Mouse (Mus musculus) mesoderm, embryonic 11.5 days (tissue): ENCODE measurements around the gene Fgd6.

Source experiments
- DNase-seq: peaks from one replicate; pipeline ENCODE4 v3.0.0-alpha.2; 2012; ENCODE audit warnings: low read depth, low spot score

The Fgd6 gene

DNA sequence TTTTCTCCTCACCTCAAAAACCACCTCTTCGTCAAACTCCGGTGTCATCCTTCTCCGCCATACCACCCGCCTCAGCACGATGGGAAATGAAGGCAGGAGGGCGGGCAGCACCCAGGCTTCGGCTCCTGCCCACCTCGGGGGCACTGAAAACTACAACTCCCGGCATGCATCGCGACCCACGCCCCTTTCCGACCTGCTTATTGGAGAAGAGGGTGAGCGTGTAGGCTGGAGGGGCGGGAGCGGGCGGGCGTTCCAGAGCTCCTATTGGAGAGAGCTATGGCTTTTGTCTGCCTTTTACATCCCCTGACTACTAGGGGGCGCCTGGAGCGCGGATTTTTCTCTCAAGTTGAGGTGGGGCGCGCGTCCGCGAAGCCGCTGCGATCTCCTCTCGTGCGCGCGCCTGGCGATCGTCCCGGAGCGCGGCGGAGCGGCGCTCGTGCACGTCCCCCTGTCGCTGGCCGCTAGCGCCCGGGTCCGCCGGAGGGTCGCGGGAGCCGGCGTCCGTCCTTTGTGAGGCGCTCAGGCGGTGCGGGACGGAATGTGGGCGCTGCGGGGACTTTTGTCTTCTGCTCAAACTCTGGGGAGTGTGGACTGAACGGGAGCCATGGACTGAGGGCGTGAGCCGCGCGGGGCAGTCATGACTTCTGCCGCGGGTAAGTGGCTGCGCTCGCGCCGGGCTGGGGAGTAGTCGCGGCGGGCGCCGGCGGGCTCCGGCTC is at the start of gene Fgd6, which contains the start of gene Vezt:
Fgd6 (plus strand) TSS at position 344 of the 717 bp plus-strand sequence.
Vezt (minus strand) TSS at position 160 of the 717 bp plus-strand sequence.
- DNase-seq, result peak; percentile 100

DNA sequence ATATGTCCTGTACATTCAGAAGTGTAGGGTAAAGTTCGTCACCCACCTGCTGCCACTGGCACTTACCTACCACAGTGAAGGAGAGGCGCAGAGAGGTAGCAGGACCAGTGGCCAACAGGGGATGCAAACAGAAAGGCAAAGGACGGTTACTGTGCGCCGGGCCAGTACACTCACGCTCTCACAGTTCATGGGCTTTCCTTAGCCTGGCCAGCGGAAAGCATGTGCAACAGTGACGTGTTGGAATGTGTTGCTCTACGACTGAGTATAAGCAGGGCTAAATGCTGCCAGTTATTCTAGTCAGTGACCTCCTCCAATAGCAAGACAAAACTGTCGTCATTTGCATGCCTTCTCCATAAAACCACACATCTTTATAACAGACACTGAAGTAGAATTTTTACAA is 41.7 kb upstream of the Fgd6 start:
- no peak for DNase-seq

DNA sequence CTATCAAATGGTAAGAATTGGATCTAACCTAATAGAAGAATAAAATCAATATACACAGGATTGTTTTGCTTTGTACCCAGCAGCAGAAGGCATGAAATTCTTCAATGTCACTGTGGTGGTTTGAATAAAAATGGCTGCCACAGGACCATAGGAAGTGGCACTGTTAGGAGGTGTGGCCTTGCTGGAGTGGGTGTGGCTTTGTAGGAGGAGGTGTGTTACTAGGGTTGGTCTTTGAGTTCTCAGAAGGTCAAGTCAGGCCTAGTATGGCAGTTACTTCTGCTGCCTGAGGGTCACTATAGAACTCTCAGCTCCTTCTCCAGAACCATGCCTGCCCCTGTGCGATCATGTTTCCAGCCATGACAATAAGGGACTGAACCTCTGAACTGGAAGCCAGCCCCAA is 40.7 kb upstream of the Fgd6 start:
- no peak for DNase-seq

DNA sequence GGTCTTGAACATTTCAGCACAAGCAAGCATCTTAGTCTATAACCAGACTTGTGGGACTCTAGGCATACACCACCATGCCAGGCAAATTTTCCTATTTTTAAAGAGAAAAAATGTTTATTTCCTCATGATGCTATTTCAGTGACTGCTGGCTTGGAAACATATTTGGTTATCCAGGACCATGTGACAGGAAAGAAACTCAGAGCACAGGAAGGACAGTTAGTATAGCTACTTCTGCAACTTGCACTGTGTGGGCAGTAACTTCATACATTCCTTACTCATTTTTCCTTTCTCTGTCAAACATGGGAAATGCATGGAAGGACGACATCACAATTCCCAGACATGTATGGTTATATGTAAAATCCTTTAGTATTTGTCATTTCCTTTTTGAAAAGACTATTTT is 36.4 kb upstream of the Fgd6 start:
- no peak for DNase-seq

DNA sequence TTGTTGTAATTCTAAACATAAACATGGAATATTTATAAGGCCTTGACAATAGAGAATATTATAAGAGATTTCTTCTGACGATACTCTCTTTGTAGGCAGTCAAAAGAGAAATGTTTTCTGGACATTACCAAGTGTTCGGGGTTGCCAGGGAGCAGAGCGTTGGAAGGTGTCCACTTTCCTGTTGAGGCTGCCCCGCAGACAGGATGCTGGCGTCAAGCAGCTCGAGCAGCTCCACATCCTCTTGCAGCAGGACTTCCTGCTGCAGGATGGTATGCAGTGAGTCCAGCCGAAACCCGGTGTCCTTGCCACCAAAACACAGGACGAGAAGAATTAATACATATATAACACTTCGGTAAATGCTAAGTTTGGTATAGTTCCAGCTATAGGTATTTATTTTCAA is 35.6 kb upstream of the Fgd6 start:
- DNase-seq, result no peak

DNA sequence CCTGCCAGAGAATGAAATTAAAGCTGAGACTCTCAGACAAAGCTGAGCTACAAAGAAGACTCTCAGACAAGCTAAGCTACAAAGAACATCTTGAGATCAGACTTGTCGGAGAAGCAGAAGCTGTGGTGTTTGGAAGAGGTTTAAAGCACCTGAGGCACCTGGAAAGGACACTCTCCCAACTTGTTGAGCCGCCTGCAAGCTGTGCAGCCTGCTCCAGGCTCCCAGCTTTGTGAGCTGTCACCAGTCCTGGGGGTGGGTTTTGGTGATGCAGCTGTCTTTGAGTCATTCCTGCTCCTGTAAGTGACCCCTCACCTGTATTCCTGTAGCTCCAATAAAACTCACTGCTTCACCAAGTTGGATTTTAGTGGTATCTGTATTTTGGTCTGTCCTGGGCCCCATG is 27.4 kb upstream of the Fgd6 start:
- no peak for DNase-seq

DNA sequence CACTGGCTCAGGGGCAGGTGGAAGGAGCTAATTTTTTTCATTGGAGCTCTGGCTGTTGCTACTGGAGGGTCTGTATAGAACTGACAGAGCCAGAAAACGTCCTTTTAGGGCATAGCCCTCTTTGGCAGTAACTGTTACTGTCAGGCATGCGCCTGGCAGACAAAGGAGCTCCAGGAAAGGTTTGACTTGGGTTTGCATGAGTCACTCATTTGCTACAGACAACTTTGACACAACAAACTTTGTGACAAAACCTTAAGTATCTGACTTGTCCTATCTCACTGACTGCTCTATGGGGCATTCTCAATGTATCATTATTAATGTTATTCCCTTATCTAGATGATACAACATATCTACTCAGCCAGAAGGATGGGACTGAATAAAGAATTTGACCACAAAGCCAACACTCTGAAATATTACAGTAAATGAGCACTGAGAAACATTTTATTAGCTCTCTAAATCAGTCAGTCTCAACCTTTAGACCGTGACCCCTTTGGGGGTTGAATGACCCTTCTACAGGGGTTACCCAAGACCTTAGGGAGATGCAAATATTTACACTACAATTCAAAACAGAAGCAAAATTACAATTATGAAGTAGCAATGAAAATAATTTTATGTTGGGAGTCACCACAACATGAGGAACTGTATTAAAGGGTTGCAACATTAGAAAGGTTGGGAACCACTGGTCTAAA is 25.7 kb upstream of the Fgd6 start:
- DNase-seq, result no peak

DNA sequence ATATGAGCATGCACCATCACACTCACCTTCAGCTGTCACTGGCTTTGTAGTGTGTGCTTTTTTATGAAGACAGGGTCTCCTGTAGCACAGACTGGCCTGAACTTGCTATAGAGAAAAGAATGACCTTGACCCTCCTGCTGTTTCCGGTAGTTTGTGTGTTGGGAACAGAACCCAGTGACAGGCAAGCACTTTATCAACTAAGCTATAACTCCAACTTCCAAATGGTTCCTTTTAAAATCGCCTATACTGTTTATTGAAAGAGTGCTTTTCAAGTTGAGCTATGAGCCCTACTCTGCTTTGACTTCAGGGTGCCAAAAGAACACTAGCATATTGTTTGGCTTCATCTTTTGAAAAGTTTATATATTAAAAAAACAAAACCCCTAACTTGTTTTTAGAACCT is 24.8 kb upstream of the Fgd6 start:
- peak; percentile 8 for DNase-seq

DNA sequence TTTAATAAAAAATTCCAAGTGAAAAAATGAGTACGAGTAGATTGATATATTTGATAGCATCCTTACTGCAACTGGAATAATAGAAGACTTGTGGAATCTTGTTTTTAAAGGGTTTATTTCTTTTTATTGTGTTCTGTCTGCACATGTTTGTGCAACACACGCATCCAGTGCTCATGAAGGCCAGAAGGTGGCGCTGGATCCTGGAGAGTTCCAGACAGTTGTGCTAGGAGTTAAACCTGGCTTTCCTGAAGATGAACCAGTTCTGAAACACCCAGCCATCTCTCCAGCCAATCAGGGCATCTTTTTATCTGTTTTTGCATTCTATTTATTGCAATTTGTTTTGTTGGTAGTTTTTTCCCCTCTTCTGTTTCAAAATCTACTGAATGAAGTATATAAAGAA is 22.6 kb upstream of the Fgd6 start:
- DNase-seq, result peak; percentile 69

DNA sequence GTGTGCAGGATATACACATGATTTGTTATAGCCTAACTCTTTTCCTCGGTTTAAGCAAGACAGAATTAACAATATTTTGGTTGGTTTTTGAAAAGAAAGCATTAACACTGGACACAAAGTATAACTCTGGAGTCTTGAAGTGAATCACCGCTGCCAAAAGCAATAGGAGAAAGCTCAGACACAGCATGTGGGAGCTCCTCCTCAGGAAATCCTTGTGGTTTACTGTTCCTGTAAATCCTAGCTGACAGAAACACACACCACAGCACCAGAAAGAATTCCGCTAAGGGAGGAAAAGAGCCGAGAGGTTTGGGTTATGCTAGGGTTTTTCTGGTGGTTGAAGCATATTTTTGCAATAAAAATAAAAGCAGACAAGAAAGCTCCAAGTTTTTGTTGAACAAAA is 21.6 kb upstream of the Fgd6 start:
- DNase-seq, result no peak

DNA sequence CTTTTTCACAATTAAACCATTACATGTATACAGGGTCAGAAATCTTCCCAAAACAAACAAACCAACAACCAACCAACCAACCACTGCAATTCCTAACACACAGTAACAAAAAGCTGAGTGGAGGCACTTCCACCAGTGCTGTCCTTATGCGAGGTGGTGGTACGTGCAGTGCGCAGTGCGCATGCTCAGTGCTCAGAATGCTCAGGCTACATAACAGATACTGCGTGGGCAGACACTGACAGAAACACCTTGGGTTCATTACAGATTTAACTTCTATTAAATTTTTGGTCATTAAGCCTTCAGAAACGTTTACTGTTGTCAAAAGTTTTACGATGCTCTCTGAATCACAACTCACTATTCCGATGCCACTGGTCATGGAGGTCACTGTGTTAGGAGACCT is 18.3 kb upstream of the Fgd6 start:
- no peak for DNase-seq

DNA sequence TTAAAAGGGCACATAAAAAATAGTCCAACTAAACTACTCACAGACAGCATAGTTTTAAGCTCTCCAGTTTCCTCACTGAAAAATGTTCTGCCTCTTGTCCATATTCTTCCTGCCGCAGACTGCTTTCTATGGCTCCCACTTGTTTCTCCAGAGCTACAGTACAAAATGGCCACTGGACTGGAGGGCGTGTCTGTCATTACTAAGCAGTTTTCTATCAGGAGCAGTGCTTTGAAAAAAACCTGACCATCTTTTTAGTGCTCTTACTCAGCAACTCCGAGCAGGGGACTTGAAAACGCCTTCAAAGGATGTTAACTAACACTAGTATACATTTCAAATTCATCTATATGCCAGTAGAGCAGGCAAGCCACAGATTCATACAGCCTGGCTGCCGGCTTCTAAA is 15.2 kb upstream of the Fgd6 start:
- no peak for DNase-seq

DNA sequence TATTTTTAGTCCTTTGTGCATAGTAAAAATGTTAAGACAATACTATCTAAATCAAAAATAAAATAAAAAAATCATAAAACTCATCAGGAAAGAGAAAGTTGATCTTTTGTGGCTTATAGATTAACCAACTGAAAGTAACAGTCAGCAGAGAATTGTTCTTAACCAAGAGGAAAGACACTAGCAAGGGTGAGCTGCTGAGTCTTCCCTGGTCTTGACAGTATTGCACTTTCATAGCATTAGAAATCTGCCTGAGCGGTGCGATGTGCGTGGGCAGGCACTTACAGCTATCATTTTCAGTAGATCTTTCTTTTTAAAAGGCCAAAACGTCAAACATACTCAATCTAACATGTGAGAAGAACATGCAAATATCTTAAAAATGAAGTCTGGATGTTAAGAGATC is 14.7 kb upstream of the Fgd6 start:
- DNase-seq, result no peak

DNA sequence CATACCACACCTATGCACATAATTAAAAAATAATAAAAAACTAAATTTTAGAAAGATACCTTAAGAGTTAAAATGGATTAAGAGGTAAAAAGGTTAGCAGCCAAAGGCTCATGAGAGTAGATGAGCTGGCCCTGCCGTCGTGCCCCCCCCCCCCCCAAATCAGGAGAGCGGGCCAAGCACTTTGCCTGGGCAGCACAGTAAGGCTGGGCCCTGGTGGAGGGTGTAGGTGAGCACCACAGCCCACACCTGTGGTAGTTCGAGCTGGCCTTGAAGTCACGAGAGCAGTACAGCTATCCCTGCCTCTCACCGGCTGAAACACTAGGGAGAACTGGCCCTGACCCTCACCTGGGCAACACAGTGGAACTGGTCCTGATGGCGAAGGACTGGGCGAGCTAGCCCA is 10.7 kb upstream of the Fgd6 start:
- no peak for DNase-seq

DNA sequence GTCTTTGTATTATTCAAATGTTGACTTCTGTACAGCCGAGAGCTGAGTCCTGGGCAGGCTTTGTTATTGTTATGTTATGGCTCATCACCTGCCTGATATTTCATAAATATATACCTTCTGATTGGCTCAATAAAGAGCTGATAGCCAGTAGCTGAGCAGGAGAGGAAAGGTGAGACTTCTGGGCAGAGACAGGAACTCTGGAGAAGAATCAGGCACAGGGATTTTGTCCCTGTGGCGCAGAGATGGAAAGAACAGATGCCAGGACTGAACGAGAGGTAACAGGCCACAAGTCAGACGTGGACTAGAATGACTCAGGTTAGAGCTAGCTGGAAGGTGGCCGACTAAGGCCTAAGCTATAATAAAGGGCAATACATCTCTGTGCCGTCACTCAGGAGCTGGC is 7.3 kb upstream of the Fgd6 start:
- DNase-seq, result no peak

DNA sequence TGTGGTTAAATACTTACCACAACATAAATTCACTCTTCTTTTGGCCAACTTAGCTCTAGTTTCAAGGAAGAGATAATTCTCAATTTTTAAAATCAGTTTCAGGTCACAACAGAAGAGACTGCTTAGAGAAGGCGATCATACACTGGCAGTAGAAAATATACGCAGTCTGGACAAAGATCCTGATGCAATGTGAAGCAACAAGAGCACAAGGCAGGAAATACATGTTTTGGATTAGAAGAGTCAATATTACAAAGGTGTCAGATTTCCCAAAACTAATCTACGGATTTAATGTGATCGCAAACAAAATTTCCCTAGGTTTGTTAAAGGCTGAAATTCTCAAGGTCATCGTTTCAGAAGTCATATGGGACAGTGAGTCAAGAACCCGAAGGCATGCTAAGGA is 4.6 kb upstream of the Fgd6 start:
- DNase-seq, result no peak

DNA sequence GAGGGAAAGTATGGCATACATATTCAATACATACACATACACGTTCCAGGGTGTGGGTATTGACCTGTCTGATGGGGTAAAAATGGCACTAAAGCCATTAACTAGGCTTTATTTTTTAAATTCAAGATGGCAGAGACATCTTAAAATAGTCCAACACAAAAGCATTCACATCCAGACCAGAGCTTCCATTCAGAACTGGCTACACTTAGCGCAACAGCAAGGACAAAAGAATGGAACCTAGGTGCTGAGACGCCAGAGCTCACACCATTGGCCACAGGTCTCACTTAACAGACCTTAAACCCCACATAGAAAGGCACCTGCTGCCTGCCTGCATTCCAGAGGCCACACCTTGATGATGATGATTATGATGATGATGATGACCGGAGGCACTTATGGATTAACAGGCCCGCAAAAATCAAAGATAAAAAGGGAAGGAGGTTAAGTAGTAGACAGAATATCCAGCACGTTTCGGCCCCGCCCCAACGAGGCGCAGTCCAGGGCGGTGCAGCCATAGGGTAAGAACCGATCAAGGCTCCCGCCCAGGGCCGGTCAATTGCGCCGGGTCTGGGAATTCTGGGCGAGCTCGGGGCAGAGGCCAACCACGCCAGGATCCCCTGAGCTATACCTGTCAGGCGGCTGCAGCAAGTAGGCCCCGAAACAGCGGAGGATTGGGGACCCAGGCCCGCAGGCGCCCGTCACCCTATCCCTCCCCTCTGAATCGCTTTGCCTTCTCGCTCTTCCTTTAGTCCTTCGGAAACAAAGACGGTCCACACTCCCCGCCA is 734 bp upstream of the Fgd6 start:
- peak; percentile 30 for DNase-seq

DNA sequence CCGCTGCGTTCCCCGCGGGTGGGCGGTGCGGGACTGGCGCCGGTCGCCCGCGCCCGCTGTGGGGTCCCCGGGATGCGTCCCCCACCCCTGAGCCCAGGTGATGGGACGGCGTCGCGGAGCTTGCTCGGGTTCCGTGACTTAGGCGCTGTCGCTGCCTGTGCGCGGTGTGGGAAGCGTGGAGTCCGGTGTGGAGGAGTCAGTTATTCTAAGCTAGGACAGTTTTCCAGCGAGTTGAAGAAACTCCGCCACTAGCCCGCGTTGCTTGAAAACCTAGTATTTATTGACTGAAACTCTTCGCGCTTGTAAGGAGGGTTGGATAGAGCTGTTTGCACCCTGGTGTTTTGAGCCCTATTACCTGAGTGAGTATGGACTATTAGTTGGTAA is 566 bp downstream of the Fgd6 start:
- DNase-seq, result no peak

DNA sequence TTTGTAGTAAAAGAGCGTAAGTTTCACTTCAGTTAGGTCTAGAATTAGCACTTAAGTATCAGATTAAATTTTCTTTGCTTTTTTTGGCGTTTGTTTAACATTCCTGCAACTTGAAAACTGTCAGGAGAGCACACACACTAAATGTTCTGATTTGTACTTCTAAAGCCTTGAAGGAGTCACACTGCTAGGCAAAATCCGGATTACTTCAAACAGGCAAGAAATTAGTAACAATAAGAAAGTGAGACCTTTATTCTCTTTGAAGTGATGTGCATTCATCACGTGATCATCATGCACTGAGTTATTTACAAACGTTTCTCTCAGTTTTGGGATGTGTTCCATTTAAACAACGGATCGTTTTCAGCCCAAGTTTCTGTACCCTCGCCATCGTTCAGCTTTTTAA is 1.4 kb downstream of the Fgd6 start:
- DNase-seq, result no peak

DNA sequence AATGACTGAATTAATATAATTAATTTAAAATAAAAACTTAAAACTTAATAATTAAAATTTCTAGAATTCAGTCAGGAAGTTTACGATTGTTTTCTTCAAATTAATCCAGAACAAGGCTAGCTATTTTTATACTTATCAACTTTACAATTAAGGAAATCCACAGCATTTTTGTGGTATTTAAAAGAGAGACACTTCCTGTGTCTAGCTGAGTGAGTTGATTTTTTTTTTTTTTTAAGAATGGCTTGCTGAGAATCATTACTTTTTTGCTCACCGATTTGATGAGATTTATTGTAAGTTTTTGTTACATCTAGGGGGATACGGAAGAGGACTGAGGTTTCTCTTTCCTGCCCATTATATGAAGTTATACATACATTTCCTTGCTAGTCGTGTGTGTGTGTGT is 1.8 kb downstream of the Fgd6 start:
- DNase-seq, result no peak

DNA sequence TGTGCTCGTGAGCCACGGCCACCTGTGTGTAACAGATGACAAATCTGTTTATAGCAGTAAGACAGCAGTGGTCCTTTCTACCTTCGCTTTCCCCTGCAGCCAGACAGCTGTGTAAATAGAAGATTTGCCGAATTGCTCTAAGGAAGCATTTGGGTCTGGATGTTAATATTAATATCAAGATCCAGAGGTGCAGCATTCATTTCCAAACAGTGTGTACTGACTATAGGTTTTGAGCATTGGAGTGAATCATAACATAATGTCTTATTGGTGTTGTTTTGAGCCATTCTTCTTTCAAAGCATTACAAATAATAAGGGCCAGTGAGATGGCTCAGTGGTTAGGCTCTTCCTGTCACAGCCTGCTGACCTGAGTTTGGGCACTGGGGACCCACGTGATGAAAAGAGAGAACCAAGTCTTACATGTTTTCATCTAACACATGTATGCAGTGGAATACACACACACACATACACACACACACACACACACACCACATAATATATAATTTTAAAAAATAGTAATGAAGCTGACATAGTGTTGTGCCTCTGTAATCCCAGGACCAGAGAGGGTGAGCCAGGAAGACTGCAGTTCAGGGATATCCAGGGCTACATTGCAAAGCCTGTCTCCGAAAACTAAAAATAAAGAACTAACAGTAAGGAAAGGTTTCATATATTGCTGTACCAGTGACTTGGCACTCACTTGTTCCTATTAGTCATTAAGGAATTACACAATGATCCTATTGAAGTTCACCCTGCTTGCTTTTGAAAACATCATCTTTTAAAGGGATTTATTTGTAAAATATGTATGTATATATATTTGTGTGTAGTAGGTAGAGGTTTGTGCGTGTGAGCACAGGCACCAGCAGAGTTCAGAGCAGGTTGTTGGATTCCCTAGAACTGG is 2.8 kb downstream of the Fgd6 start:
- no peak for DNase-seq

DNA sequence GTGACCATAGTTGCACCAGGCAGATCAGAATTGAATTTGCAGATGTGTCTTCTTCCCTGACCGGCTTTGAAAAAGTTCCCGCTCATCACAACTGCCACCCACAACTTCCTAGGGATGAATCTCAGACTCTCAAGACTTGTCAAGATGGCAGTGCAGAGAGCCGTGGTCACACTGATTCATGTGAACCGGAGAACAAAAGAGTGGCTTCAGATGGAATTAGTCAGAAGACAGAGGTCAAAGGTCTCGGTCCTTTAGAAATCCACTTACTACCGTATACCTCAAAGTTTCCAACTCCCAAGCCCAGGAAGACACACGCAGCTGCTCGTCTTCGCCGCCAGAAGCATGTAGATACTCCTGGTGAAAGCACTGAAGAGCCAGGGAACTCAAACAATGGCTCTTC is 8.1 kb downstream of the Fgd6 start:
- DNase-seq, result no peak
